Mouse (Mus musculus) limb, embryonic 10.5 days (tissue): ENCODE measurements around the gene Pde6c. TPM values are rescaled to one million over a fixed set of nuclear protein-coding genes. Genes with fewer than 3 reads are reported as not detected.

Experiments used
- DNase-seq: peaks from one replicate; pipeline ENCODE4 v3.0.0-alpha.2; 2017; ENCODE audit warnings: low spot score
- H3K27ac ChIP-seq: fragments of 300-500 bp; sonication (generic); 2 replicates; pipeline ENCODE4 v1.5.1; 2016; ENCODE audit warnings: mild to moderate bottlenecking
- H3K27me3 ChIP-seq: fragments of 300-500 bp; sonication (generic); 2 replicates; pipeline ENCODE4 v1.6.1; 2016; ENCODE audit warnings: low read depth, mild to moderate bottlenecking; ENCODE audit not compliant: poor library complexity, severe bottlenecking
- H3K36me3 ChIP-seq: fragments of 300-500 bp; sonication (generic); 2 replicates; pipeline ENCODE4 v1.6.1; 2016; ENCODE audit warnings: mild to moderate bottlenecking, moderate library complexity
- H3K4me1 ChIP-seq: fragments of 300-500 bp; sonication (generic); 2 replicates; pipeline ENCODE4 v1.6.1; 2016
- H3K4me3 ChIP-seq: fragments of 300-500 bp; sonication (generic); 2 replicates; pipeline ENCODE4 v1.5.1; 2016; ENCODE audit warnings: mild to moderate bottlenecking, moderate library complexity
- H3K9me3 ChIP-seq: fragments of 300-500 bp; sonication (generic); replicated peaks from 2 replicates; pipeline ENCODE4 v1.6.1; 2016; ENCODE audit warnings: mild to moderate bottlenecking
- WGBS: fragments of 180-500 bp; shearing (Covaris S2); methylation state at CpG from one replicate; pipeline ENCODE4 v1.1.7; 2016; 5-methylcytosine and 5-hydroxymethylcytosine counted together
- polyA plus RNA-seq: library from polyadenylated mRNA; unstranded; fragments of >200 nt; fragmentation: Nextera tagmentation; extraction: Ambion mirVana; gene quantifications from 2 replicates; pipeline ENCODE4 v1.2.1, GENCODE M21; 2016

Gene Pde6c
- polyA plus RNA-seq, 1 experiment from 2014 or later: not detected

DNA sequence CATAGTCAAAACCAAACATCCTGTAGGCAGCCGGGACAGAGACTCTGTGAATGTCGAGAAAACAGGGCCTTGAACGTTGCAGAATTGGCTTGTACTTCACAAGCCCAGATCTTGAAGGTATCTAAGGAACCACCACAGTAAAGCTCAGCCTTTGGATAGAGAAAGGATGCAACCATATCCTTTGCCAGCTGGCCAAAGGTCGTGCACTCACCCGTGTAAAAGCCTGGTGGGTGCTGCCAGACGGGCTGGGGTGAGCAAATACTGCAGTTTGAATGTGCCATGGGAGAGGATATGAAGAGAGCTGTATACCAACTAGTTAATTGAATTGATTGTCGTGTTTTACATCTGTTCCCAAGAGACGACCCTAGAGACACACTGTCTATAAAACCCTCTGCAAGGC is 99.5 kb downstream of the Pde6c start:
- Histone ChIP-seq H3K4me1 (peaks cover 4% of the 10 kb centered on the region), H3K27ac (no peak overlapping the region), H3K27me3 (no peaks in the 10 kb centered on the region), H3K36me3 (no peaks in the 10 kb centered on the region), H3K9me3 (no peaks in the 10 kb centered on the region), H3K4me3 (no peak overlapping the region)
- 38% methylated on average over 8 of the region's 8 CpGs for WGBS
- DNase-seq: no peak

DNA sequence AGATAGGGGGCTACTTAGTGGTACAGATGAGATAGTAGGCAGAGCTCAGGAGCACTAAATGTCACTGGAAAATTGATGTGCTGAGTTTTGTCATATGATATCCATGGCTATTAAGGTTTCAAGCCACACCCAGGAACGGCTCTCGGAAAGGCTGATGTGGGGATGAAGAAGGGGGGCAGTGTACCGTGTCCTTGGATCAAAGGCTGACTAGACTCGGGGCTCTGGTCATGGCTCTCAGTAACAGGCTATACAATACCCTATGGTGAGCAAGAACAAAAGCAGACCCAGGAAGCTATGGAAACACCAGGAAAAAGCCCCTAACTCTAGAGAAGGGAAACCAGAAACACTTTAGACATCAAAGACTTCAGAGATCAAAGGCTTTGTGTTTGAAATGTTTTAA is 99.9 kb downstream of the Pde6c start:
- H3K4me3 ChIP-seq: no peak overlapping the region
- 4% methylated on average over 4 of the region's 4 CpGs for WGBS
- no peak for DNase-seq
- H3K36me3 ChIP-seq: no peaks in the 10 kb centered on the region
- peaks cover 8% of the 10 kb centered on the region for H3K4me1 ChIP-seq
- H3K9me3 ChIP-seq: no peaks in the 10 kb centered on the region
- H3K27ac ChIP-seq: no peak overlapping the region
- no peaks in the 10 kb centered on the region for H3K27me3 ChIP-seq

Other genes with a start within 250 kb of the Pde6c start
- 0.89 and 1.8 TPM in 2 replicates for gene Myof, start 89.2 kb upstream of the Pde6c start, polyA plus RNA-seq
- gene Cep55, start 77.8 kb upstream of the Pde6c start, polyA plus RNA-seq: 27.3 and 33.1 TPM in 2 replicates
- gene Ffar4, start 35.7 kb upstream of the Pde6c start, polyA plus RNA-seq: 0.41 and 0.59 TPM in 2 replicates
- gene Rbp4, start 7.5 kb upstream of the Pde6c start, polyA plus RNA-seq: 4.5 and 4.7 TPM in 2 replicates
- 40.3 and 47.6 TPM in 2 replicates for gene Fra10ac1, start 91.4 kb downstream of the Pde6c start, polyA plus RNA-seq
- 0.28 and 0.50 TPM in 2 replicates for gene Lgi1, start 131.8 kb downstream of the Pde6c start, polyA plus RNA-seq